Mouse (Mus musculus): ENCODE data around the gene Fam173a.

DNA sequence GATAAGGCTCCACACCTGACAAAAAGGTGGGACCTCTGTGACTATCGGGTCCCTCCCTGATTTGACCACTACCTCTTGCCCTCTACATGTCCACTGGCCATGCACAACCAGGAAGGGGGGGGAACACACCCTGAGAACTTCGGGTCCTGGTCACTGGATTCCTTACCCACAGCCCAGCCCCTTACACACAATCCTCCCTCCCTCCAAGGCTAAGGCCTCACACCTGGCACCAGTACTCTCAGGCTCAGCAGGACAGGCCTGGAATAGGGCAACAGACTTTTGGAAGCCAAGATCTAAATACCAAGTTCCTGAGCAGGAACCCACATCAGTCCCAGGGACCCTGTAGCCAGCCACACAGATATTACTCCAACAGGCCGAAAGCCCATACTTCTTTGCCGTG, 46.2 kb upstream of the Fam173a start:
- TF ChIP-seq POLR2A (IDR thresholded peaks at IDR 0.05; ENCODE audit: borderline replicate concordance, extremely low read depth, low read depth, low read length), result no peak
- TF ChIP-seq CTCF (IDR thresholded peaks at IDR 0.05; ENCODE audit: insufficient read depth, low read length), result no peak
